Mouse (Mus musculus) olfactory bulb, adult 2 months (tissue): ENCODE results near the gene Fam241b.

Experiments used
- CTCF ChIP-seq: fragments of 200-500 bp; IDR thresholded peaks from 2 replicates; pipeline ENCODE4 v1.5.1; 2012; ENCODE audit warnings: low read depth, mild to moderate bottlenecking, low read length, moderate library complexity; ENCODE audit not compliant: insufficient read depth
- POLR2A ChIP-seq: fragments of 200-500 bp; IDR thresholded peaks from 2 replicates; pipeline ENCODE4 v1.6.1; 2012; ENCODE audit warnings: mild to moderate bottlenecking, low read depth, low read length, moderate library complexity; ENCODE audit not compliant: insufficient read depth

- no peak for TF ChIP-seq POLR2A
- no peak for TF ChIP-seq CTCF
Measured at GRCm38 (mm10) chr10:62088411-62088810, 55.3 kb downstream of the Fam241b start.
